Mouse (Mus musculus) gastrocnemius, adult 2 months (tissue): Measurements from ENCODE around the gene St3gal4. TPM values are rescaled to one million over a fixed set of nuclear protein-coding genes. Genes with fewer than 3 reads are reported as not detected.

Experiments
- DNase-seq: peaks from one replicate; pipeline ENCODE4 v3.0.0; 2022
- H3K27ac ChIP-seq: fragments of 200-600 bp; 2 replicates; pipeline ENCODE4 v1.8.1; 2022; ENCODE audit warnings: mild to moderate bottlenecking
- H3K4me3 ChIP-seq: fragments of 200-600 bp; 2 replicates; pipeline ENCODE4 v1.8.1; 2022; ENCODE audit warnings: mild to moderate bottlenecking, moderate library complexity
- CTCF ChIP-seq: fragments of 200-600 bp; IDR thresholded peaks from 2 replicates; pipeline ENCODE4 v1.8.1; 2022; ENCODE audit warnings: antibody characterized with exemption, mild to moderate bottlenecking, moderate library complexity
- intact Hi-C: fragments of 180-260 bp; cut with DNase I; formaldehyde crosslinking; loops from one replicate; pipeline ENCODE4 v1.15.1; 2025
- total RNA-seq, 2 experiments: library from RNA; stranded (reverse); gene quantifications; 2 replicates each; pipeline ENCODE4 v1.2.3; 2021

St3gal4 gene
- total RNA-seq, 2 experiments from 2014 or later, result 4.2 to 4.3 TPM

DNA sequence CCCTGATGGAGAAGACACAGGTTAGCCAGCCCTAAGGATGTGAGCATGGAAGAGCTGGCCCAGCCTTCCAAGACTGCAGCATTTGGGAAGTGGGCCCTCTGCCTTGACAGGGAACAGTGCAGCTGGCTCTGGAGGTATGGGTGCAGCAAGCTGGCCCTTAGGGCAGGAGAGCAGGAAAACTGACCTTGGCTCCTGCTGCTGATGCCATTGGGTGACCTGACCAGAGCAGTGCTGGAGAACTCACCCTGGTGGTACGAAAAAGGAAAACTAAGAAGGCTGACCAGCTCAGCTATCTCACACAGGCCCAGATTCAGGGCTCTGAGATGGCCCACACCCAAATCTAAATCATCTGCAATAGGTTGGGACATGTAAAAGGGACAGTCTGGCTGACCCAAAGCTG is 26.8 kb upstream of the St3gal4 start:
- Histone ChIP-seq H3K27ac (no peak overlapping the region), H3K4me3 (no peak overlapping the region)
- intact Hi-C loops, result no loop called here
- TF ChIP-seq CTCF, result no peak
- DNase-seq, result no peak

- TF ChIP-seq CTCF, result no peak
- DNase-seq, result no peak
- H3K27ac ChIP-seq, result no peak overlapping the region
- no peak overlapping the region for H3K4me3 ChIP-seq
- intact Hi-C loops, result no loop called here
Measured at GRCm38 (mm10) chr9:35145118-35145517, 26.1 kb upstream of the St3gal4 start.

GRCm38 (mm10) chr9:35142221-35142620 is 23.2 kb upstream of the St3gal4 start:
- TF ChIP-seq CTCF, result no peak
- intact Hi-C loops, result no loop called here

DNA sequence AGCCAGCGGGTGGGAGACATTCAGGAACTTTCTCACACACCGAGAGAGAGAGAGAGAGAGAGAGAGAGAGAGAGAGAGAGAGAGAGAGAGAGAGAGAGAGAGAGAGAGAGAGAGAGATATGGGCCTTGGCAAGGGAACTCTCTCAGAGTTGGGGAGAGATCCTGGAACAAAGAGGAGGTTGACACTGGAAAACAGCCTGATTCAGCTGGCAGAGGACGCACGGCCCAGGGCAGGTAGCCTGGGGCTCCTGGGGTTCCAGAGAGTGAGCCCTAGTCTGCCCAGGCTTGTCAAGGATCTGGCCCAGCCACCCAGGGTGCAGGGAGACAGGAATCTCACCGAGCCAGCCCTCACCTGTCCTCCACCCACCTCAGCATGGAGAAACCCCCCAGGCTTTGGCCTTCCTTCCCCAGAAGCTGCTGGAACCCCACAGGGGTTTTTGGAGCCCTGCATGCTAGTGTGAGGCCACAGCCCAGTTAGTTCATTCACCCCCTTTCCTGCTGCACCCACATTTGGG is 20.2 kb upstream of the St3gal4 start:
- H3K4me3 ChIP-seq, result no peak overlapping the region
- no peak overlapping the region for H3K27ac ChIP-seq
- no peak for DNase-seq
- no peak for TF ChIP-seq CTCF
- intact Hi-C loops, result no loop called here

More at GRCm38 (mm10) chr9:35142221-35142620, 23.2 kb upstream of the St3gal4 start:
- no peak overlapping the region for H3K27ac ChIP-seq
- DNase-seq, result no peak
- H3K4me3 ChIP-seq, result no peak overlapping the region

DNA sequence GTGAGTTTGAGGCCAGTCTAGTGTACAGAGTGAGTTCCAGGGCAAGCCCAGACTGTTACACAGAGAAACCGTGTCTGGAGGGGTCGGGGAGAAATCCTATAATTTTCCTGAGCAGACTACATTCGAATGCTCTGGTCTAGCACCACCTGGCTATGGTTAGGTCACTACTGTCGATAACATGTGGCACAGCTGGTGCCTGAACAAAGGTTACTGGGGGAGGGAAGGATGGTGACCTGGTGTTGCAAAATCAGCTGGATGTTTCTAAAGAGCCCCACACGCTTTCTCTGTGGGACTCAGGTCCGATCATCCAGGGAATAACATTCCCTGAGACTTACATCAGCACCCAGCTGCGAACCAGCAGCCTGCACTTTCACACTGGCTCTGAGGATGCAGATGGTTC is 19.0 kb upstream of the St3gal4 start:
- no peak for DNase-seq
- TF ChIP-seq CTCF, result no peak
- Histone ChIP-seq H3K4me3 (no peak overlapping the region), H3K27ac (no peak overlapping the region)
- intact Hi-C loops, result no loop called here

GRCm38 (mm10) chr9:35135575-35135974 is 16.5 kb upstream of the St3gal4 start:
- Histone ChIP-seq H3K27ac (no peak overlapping the region), H3K4me3 (no peak overlapping the region)
- TF ChIP-seq CTCF, result no peak
- intact Hi-C loops, result no loop called here
- DNase-seq, result no peak

DNA sequence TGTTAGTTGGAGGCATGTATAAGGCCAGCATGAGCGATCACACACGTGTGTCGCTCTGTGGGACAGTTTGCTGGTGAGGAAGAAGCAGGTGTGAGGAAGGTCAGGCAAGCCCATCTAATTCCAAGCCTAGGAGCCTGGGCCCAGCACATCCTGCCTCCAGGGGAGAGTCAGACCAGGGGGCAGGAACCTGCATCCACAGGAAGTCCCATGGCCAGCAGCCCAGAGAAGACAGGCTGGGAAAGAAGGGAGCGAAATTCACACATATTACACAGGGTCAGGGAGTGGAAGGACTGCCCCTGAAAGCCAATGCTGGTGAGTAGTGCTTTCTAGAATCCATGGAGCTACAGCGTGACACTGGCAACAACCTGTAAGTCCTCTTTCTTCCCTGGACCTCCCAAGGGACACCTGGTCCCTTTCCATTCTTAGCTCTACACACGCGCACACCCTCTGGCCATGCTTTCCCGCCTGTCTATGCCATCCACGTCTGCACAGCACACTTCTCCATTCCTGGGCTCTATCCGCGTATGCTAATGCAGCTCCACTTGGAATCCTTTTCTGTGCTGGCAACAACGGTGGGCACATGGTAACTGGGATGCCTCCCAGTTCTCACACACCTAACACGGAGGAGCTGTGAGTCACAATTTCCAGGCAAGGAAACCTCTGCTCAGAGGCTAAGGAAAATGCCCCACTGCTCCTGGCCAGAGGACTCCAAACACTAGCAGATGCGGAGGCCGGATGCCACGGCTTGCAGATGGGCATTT is 12.7 kb upstream of the St3gal4 start:
- intact Hi-C loops, result no loop called here
- TF ChIP-seq CTCF, result no peak

GRCm38 (mm10) chr9:35128995-35129418 is 9.9 kb upstream of the St3gal4 start:
- peak overlapping the region; percentile 80 for H3K27ac ChIP-seq
- TF ChIP-seq CTCF, result no peak
- intact Hi-C loops, result no loop called here
- DNase-seq, result no peak
- peak overlapping the region; percentile 52 for H3K4me3 ChIP-seq

More for the DNA sequence above, 12.7 kb upstream of the St3gal4 start:
- Histone ChIP-seq H3K27ac (peak overlapping the region; percentile 51), H3K4me3 (no peak overlapping the region)
- DNase-seq, result peak; percentile 52

DNA sequence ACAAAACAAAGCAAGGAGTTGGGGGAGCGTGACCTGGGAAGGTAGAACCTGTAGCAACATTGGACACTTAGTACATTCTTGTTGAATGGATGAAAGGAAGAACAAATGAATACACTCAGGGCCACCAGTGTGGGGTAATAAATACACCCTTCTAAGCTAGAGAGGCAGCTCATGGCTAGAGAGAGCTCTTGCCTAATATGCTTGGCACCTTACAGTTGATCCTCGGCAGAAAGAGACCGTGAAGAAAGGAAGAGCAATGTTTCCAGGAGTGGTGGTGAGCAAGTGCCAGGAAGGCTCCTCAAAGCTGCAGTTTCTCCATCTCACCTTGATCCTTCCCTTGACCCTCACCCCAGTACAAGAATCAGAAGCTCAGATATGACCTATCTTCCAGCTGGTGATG is 9.5 kb upstream of the St3gal4 start:
- intact Hi-C loops, result no loop called here
- no peak for TF ChIP-seq CTCF
- peak overlapping the region; percentile 80 for H3K27ac ChIP-seq

DNA sequence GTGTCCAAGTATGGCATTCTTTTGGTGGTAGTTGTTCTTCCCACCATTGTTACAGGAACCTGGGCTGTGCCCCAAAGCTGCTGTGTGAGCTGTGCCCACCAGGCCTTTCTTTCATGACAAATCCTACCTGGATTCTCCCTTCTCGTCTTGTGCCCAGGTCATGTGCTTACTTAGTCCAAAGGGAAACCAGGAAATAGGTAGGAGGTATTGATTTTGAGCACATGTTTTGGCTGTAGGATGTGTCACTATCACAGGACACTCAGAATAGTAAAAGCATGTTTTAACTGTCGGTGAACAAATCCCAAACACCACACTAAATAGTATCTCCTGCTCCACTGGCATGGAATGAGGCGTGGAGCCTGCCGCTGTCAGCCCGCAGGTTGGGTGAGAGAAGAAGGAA is 8.5 kb upstream of the St3gal4 start:
- intact Hi-C loops, result no loop called here
- H3K27ac ChIP-seq, result peak overlapping the region; percentile 80
- no peak for DNase-seq
- TF ChIP-seq CTCF, result no peak
- no peak overlapping the region for H3K4me3 ChIP-seq

More for the DNA sequence above, 9.5 kb upstream of the St3gal4 start:
- H3K4me3 ChIP-seq, result peak overlapping the region; percentile 52
- no peak for DNase-seq

GRCm38 (mm10) chr9:35127147-35127546 is 8.1 kb upstream of the St3gal4 start:
- TF ChIP-seq CTCF, result no peak
- intact Hi-C loops, result no loop called here
- Histone ChIP-seq H3K4me3 (no peak overlapping the region), H3K27ac (peak overlapping the region; percentile 80)
- DNase-seq, result peak; percentile 60

DNA sequence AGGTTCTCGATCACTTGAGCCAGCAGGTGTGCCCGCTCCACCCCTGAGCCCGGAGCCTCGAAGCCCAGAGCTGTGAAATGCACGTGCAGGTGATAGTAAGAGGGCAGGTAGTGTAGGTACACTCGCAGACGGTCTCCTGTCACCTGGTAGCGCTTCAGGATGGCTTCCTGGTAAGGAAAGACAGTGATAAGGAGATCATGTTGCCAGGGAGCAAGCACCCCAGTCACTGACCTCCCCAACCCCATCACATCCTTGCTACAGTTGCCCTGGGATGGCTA is 5.5 kb upstream of the St3gal4 start:
- TF ChIP-seq CTCF, result no peak
- peak overlapping the region; percentile 80; the same call in 1 of the 2 replicates for H3K27ac ChIP-seq
- H3K4me3 ChIP-seq, result no peak overlapping the region
- intact Hi-C loops, result no loop called here
- DNase-seq, result no peak

- H3K27ac ChIP-seq, result peak overlapping the region; percentile 80
- intact Hi-C loops, result no loop called here
- no peak for TF ChIP-seq CTCF
- no peak for DNase-seq
- H3K4me3 ChIP-seq, result no peak overlapping the region
Measured at GRCm38 (mm10) chr9:35123804-35124677, 5.0 kb upstream of the St3gal4 start.
